Mouse (Mus musculus) monocyte, adult 2 months (primary cell): ENCODE results near the gene Pnck.

Experiments
- DNase-seq, 2 experiments: peaks; one replicate each; pipeline ENCODE4 v3.0.0; 2022; ENCODE audit warnings: low spot score in 2 of 2, low read depth in 1 of 2

Gene Pnck

DNA sequence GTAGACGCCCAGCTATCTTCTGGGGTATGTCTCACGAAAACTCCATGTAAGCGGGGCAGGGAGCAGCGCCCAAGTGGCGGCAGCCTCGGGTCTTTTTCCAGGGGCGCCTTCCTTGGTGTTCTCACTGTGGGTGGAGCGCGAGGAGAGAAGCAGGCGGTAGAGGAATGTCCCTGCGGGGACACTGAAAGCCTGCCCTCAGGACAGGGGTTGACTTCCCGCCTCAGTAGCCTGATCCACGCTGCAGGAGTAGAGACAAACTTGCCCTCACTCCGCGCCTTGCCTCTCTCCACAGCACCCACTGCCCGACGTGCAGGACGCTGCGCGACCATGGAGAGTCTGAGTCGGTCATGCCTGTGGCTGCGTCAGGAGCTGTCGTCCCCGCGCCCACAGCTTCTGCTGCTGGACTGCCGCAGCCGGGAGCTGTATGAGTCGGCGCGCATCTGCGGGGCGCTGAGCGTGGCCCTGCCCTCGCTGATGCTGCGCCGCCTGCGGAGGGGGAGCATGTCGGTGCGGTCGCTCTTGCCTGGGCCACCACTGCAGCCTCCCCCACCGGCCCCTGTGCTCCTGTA lies 19.9 kb downstream of the Pnck start:
- DNase-seq = no peak

DNA sequence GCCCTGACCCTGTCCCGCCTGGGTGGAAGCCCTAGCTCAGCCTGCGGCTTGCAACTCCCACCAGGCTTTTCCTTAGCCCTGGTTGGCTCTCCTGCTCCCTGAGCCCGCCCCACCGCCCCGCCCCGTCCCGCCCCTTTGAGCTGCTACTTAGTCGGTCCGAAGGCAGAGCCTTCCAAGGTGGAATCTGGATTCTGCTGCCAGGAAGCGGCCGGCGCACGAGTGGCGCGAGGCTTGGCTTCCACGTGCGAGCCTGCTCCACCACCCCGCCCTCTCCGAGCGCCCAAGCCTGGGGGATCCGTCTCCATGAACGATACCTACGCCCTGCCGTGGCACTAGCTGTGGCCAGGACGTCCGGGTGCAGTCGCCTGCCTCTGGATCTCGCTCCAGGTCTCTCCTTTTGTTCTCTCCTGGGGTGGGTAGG lies 20.7 kb downstream of the Pnck start, which contains the start of gene Dusp9:
Gene Dusp9 (plus strand): TSS at position 165 of the 421 bp plus-strand sequence.
- no peak for DNase-seq

DNA sequence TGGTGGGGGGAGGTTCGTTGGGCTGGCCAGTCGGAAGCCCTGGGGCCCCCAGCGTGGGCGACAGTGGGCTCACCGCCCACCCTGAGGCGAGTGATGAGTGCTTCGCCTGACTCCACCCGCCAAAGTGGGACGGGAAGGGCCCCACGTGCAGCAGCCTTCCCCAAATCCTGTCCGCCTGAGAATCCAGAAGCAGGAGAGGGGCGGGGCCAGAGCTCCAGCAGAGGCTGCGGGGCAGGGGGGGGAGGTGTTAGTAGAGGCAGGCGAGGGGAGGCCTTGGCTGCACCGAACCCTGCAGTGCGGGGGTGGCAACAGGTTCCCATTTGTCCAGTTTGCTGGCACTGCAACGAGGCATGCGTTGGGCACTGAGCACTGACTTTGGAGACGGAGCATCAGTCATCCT lies 22.5 kb downstream of the Pnck start:
- DNase-seq = no peak

DNA sequence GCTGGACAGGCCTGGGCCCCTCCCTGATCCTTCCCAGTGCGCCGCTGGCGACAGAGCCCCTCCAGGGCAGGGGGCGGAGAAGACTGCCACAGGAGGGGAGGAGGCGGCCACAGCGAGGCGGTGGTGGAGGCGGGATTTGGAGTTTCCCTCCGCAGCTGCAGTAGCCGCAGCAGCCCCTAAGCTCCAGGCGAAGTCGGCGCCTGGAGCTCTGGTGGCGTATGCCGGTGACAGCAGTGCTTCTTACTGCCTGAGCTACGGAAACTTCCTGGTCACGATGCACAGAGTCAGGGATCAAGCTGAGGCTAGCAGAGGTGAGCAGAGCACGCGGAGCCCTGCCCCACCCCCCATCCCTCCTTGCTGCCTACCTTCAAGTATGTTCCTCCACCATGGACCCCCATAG lies 24.5 kb downstream of the Pnck start:
- no peak for DNase-seq

DNA sequence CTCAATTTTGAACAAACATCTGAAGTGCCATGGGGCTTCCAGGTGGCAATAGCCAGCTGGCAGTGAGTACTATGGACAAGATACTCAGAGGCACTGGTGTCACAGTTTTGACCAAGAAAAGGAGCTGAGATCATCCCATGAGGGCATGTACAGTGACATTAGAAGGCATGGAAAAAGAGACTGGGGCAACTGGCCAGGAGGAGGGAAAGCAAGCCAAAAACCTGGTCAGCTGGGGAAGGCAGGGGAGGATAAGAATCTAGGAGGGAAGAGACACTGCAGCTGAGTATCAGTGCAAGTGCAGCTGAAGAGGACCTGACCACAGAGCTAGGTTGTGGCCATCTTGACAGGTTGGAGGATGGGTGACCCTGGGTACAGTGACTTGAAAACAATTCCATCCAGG lies 32.9 kb downstream of the Pnck start:
- no peak for DNase-seq

DNA sequence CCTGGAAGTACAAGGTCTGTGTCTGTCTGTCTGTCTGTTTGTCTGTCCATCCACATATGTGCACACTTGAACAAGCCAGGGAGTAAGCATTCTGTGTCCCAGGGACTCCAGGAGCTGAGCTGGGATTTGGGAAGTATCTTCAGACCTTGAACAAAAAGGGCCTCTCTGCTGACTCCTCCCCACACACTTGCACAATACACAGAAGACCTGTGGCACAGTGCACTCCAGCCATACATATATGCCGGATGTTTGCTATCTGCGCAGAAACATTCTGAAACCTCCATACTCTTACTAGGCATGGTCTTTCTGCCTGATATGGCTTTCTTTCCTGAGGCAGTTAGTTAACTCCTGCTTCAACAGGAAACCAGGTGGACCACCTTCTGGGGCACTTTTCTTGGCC lies 40.0 kb downstream of the Pnck start:
- no peak for DNase-seq

DNA sequence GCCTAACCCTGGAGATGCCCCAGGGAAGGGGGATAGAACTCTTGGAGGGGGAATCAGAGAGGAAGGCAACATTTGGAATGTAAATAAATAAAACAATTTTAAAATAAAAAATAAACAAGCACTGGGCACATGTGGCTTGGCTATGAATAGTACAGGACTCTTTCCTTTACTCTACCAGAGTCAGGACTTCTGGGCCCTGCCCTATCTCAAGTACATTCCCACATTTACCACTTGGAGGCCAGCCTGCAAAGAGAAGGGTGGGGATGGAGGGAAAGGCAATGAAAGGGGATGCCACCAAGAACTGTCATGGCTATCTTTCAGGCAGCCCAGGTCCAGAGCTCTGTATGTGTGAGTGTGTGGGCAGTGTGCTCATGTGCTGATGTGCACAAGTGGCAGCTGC lies 40.5 kb downstream of the Pnck start:
- DNase-seq = no peak

DNA sequence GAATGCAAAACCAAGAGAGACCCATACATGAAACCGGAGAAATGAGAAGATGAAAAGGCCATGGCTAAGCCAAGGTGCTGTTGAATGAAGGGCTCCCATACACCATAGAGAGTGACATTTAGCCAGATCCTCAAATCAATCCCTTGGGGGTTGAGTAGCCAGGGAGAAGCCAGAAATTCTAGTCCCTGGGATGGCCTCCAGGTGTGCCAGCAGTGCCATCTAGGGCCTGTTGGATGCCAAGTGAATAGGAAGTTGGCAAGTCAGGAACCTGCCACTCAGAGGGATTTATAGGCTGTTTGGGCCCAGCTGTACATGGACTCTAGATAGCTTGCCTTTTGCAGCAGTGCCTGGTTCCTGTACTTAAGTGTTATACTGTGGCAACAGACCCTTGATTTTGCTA lies 44.0 kb downstream of the Pnck start:
- no peak for DNase-seq

DNA sequence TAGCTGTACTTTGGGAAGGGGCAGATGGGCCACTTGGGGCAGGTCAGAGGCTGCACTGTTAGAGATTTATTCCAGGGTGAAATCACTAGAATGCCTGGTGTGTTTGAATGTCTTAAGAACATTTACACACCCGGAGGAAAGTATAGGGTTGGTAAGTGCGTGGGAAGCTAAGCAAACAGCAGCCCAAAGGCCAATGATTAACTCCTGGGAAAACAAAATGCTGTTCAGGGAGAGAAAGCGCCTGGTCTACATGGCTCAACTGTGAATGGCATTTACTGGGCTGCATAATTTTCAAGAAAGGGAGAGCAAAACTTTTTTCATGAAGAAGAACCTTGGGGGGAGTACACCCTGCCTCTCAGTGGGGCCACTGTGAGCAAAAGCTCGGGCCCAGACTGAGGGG lies 46.3 kb downstream of the Pnck start:
- no peak for DNase-seq
